Mouse (Mus musculus): ENCODE measurements around the gene Zbtb20.

The Zbtb20 gene

GRCm38 (mm10) chr16:43303245-43304197 is 427.8 kb downstream of the Zbtb20 start:
- DNase-seq (ENCODE audit: low spot score), result no peak

GRCm38 (mm10) chr16:43309968-43310431 is 434.3 kb downstream of the Zbtb20 start:
- no peak for DNase-seq (ENCODE audit: low spot score)

GRCm38 (mm10) chr16:43324009-43324408 is 448.3 kb downstream of the Zbtb20 start:
- DNase-seq (ENCODE audit: low spot score), result no peak

- no peak for DNase-seq (ENCODE audit: low spot score)
Measured at GRCm38 (mm10) chr16:43328221-43328620, 452.5 kb downstream of the Zbtb20 start.

- no peak for DNase-seq (ENCODE audit: low spot score)
Measured at GRCm38 (mm10) chr16:43330206-43330605, 454.5 kb downstream of the Zbtb20 start.

- DNase-seq (ENCODE audit: low spot score), result no peak
Measured at GRCm38 (mm10) chr16:43331440-43331839, 455.8 kb downstream of the Zbtb20 start.

- DNase-seq (ENCODE audit: low spot score), result no peak
Measured at GRCm38 (mm10) chr16:43332734-43333133, 457.1 kb downstream of the Zbtb20 start.

GRCm38 (mm10) chr16:43333265-43333664 is 457.6 kb downstream of the Zbtb20 start:
- no peak for DNase-seq (ENCODE audit: low spot score)

GRCm38 (mm10) chr16:43334411-43335150 is 458.9 kb downstream of the Zbtb20 start:
- DNase-seq (ENCODE audit: low spot score), result peak; percentile 25

GRCm38 (mm10) chr16:43335151-43335823 is 459.6 kb downstream of the Zbtb20 start:
- DNase-seq (ENCODE audit: low spot score), result no peak

GRCm38 (mm10) chr16:43335824-43336215 is 460.1 kb downstream of the Zbtb20 start:
- no peak for DNase-seq (ENCODE audit: low spot score)

GRCm38 (mm10) chr16:43340712-43341111 is 465.0 kb downstream of the Zbtb20 start:
- DNase-seq (ENCODE audit: low spot score), result no peak

- DNase-seq (ENCODE audit: low spot score), result no peak
Measured at GRCm38 (mm10) chr16:43341916-43342455, 466.3 kb downstream of the Zbtb20 start.

GRCm38 (mm10) chr16:43346094-43346493 is 470.4 kb downstream of the Zbtb20 start:
- DNase-seq (ENCODE audit: low spot score), result no peak

- no peak for DNase-seq (ENCODE audit: low spot score)
Measured at GRCm38 (mm10) chr16:43355776-43356645, 480.3 kb downstream of the Zbtb20 start.

- no peak for DNase-seq (ENCODE audit: low spot score)
Measured at GRCm38 (mm10) chr16:43359546-43359945, 483.9 kb downstream of the Zbtb20 start.

GRCm38 (mm10) chr16:43360112-43360511 is 484.4 kb downstream of the Zbtb20 start:
- DNase-seq (ENCODE audit: low spot score), result no peak

GRCm38 (mm10) chr16:43360838-43361480 is 485.3 kb downstream of the Zbtb20 start:
- DNase-seq (ENCODE audit: low spot score), result no peak

- DNase-seq (ENCODE audit: low spot score), result peak; percentile 23
Measured at GRCm38 (mm10) chr16:43362651-43363300, 487.1 kb downstream of the Zbtb20 start.

GRCm38 (mm10) chr16:43363316-43363715 is 487.6 kb downstream of the Zbtb20 start:
- DNase-seq (ENCODE audit: low spot score), result no peak

Measured in ovary, postnatal 10 days (tissue).